Mouse (Mus musculus): Measurements from ENCODE around the gene Tradd.

DNA sequence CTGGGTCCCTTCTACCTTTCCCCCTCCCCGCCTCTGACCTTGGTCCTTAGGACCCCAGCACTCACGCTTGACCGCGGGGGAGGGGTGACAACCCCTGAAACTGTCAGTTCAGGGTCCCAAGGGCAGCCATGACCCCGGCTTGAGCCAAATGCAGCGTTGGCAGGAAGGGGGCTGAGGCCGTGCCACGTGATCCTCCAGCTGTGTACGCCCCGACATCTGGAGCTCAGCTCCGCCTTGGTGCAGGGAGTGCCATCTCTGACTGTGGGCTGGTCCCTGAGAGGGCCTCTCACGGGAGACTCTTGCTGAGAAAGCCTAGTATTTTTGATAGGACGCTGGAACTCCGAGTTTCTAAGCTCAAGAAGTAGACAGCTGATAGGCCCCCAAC, 9.5 kb downstream of the Tradd start, which contains the start of gene B3gnt9:
- TF ChIP-seq CTCF (conservative IDR thresholded peaks at IDR 0.05; ENCODE audit: low read length) (no peak), POU5F1 (IDR thresholded peaks at IDR 0.05; ENCODE audit: borderline replicate concordance, low read length) (no peak), NANOG (IDR thresholded peaks at IDR 0.05; ENCODE audit: borderline replicate concordance, low read length) (no peak)
